Mouse (Mus musculus) liver, embryonic 14.5 days (tissue): ENCODE data around the gene Dntt. TPM values are rescaled to one million over a fixed set of nuclear protein-coding genes. Genes with fewer than 3 reads are reported as not detected.

Experiments
- ATAC-seq: fragments of 200-750 bp; cut with Nextera tagmentation; 2 replicates; pipeline ENCODE4 v1.8.0; 2017; ENCODE audit warnings: moderate number of reproducible peaks, mild to moderate bottlenecking, moderate library complexity; ENCODE audit not compliant: insufficient read depth
- DNase-seq, 3 experiments: peaks; one replicate each; pipeline ENCODE4 v3.0.0-alpha.2; 2012 to 2013; ENCODE audit warnings: low read depth in 3 of 3, low spot score in 3 of 3
- H3K27ac ChIP-seq: fragments of 300-500 bp; sonication (generic); 2 replicates; pipeline ENCODE4 v1.5.1; 2014; ENCODE audit warnings: moderate library complexity, mild to moderate bottlenecking, control low read depth, inconsistent platforms
- H3K27me3 ChIP-seq: fragments of 300-500 bp; sonication (generic); 2 replicates; pipeline ENCODE4 v1.6.1; 2014; ENCODE audit warnings: mild to moderate bottlenecking, low read length, moderate library complexity; ENCODE audit not compliant: control insufficient read depth, insufficient read depth
- H3K36me3 ChIP-seq: fragments of 300-500 bp; sonication (generic); replicated peaks from 2 replicates; pipeline ENCODE4 v1.6.1; 2014; ENCODE audit warnings: low read depth; ENCODE audit not compliant: control insufficient read depth, insufficient read depth
- H3K4me1 ChIP-seq, 2 experiments: fragments of 200-500 bp in 1 of 2; fragments of 300-500 bp in 1 of 2; sonication (generic) in 1 of 2; replicated peaks; 2 replicates each; pipeline ENCODE4 v1.6.1; 2012 to 2014; ENCODE audit warnings: antibody characterized with exemption in 1 of 2, inconsistent platforms in 1 of 2, low read length in 1 of 2; ENCODE audit not compliant: control insufficient read depth in 2 of 2, insufficient read depth in 2 of 2
- H3K4me2 ChIP-seq: fragments of 300-500 bp; sonication (generic); 2 replicates; pipeline ENCODE4 v1.6.1; 2014; ENCODE audit warnings: low read depth, mild to moderate bottlenecking, control low read depth, moderate library complexity
- H3K4me3 ChIP-seq, 2 experiments: fragments of 200-500 bp in 1 of 2; fragments of 300-500 bp in 1 of 2; sonication (generic) in 1 of 2; 2 replicates each; pipeline ENCODE4 v1.5.1; 2012 to 2014; ENCODE audit warnings: low read depth in 2 of 2, low read length in 2 of 2, mild to moderate bottlenecking in 2 of 2, control low read depth in 1 of 2, inconsistent platforms in 1 of 2, moderate library complexity in 1 of 2; ENCODE audit not compliant: insufficient read depth in 1 of 2
- H3K9ac ChIP-seq: fragments of 300-500 bp; sonication (generic); replicated peaks from 2 replicates; pipeline ENCODE4 v1.6.1; 2014; ENCODE audit warnings: mild to moderate bottlenecking, control low read depth, moderate library complexity
- H3K9me3 ChIP-seq: fragments of 300-500 bp; sonication (generic); 2 replicates; pipeline ENCODE4 v1.6.1; 2016; ENCODE audit warnings: low read length, mixed read lengths; ENCODE audit not compliant: control insufficient read depth
- CTCF ChIP-seq: IDR thresholded peaks from 2 replicates; pipeline ENCODE4 v1.5.1; 2016; ENCODE audit warnings: antibody characterized with exemption, low read depth, control low read depth
- EP300 ChIP-seq: IDR thresholded peaks from 2 replicates; pipeline ENCODE4 v1.6.1; 2016; ENCODE audit warnings: antibody characterized with exemption, low read depth
- WGBS: fragments of 180-500 bp; shearing (Covaris S2); extraction: QIAGEN DNeasy Blood & Tissue Kit; methylation state at CpG from one replicate; pipeline ENCODE4 v1.1.7; 2014; ENCODE audit not compliant: insufficient replicate concordance; 5-methylcytosine and 5-hydroxymethylcytosine counted together
- polyA plus RNA-seq, 2 experiments: library from polyadenylated mRNA; depleted of rRNA in 1 of 2; stranded (reverse) in 1 of 2; unstranded in 1 of 2; fragments of >200 nt; fragmentation: Nextera tagmentation in 1 of 2; extraction: Ambion mirVana in 1 of 2; gene quantifications; 2 replicates each; pipeline versions ENCODE4 v1.2.1 to v1.2.3; 2012 to 2014

Dntt gene
- 0.03 TPM in 1 of 2 replicates, not detected in the other for polyA plus RNA-seq (2012; rRNA removed)
- polyA plus RNA-seq (2014; fragmentation: Nextera tagmentation; extraction: Ambion mirVana), result 0.09 TPM in 1 of 2 replicates, not detected in the other

DNA sequence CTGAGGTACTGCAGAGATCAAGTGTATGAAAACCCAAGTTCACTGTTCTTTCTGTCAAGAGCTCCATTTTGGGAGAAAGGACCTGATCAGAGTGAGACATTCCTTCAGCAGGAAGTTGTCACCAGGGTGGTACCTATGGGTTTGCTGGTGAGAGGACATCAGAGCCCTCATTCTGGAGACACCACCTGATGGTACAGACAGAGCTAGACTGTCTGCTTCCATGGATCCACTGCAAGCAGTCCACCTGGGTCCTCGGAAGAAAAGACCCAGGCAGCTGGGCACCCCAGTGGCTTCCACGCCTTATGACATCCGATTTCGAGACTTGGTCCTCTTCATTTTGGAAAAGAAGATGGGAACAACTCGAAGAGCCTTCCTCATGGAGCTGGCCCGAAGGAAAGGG lies at the start of gene Dntt:
TSS of gene Dntt (plus strand) at position 57 of the 400 bp plus-strand sequence.
- Histone ChIP-seq H3K9ac (no peak within 1 kb of the TSS), H3K4me2 (no peak within 1 kb of the TSS), H3K4me1 (no peaks in the 10 kb centered on the region), H3K27ac (no peak within 1 kb of the TSS), H3K27me3 (peaks cover 2% of the 10 kb centered on the region; the same call in 1 of the 2 replicates), H3K4me3 (no peak within 1 kb of the TSS), H3K36me3 (no peaks in the 10 kb centered on the region), H3K9me3 (no peaks in the 10 kb centered on the region)
- WGBS, result 60% methylated on average over 6 of the region's 6 CpGs
- no peak for ATAC-seq
- DNase-seq, result no peak
- TF ChIP-seq CTCF (no peak), EP300 (no peak)

DNA sequence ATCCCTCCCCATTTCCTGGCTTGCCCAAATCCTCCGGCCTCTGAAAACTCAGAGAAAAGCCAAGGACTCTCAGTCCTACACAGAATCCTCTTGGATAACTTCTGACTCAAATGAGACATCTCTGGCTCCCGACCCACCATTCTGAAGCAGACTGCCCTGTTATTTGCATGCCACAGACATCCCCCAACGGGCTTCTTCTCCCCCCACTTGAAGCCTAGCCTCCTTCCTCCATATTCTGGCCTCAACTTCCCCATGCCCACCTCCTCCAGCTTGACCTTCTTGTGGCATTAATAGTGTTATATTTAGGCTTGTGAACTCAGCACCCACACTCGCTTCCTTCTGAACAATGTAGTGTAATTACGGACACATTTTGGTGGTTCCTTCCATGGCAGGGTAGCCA lies 48.4 kb upstream of the Dntt start:
- ATAC-seq, result no peak
- TF ChIP-seq EP300 (no peak), CTCF (no peak)
- H3K9me3 ChIP-seq, result no peaks in the 10 kb centered on the region

DNA sequence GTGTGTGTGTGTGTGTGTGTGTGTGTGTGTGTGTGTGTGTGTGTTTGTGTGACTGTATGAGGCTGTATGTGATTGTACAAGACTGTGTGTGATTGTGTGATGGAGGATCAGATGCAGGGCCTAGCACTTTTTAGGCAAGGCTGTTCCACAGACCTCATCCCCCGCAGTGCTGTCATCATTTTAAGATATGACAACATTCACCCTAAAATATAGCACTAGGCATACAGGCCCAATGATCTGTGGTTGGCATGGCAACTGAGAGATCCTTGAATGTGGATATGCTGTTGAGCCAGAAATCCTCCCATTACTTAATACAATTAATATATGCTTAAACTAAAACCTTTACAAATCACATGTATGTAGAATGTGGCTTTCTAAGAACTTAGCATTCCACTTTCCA lies 44.5 kb upstream of the Dntt start:
- 79% methylated on average over 1 of the region's 1 CpGs for WGBS

More for the DNA sequence above, 48.4 kb upstream of the Dntt start:
- H3K4me2 ChIP-seq, result no peak overlapping the region
- 49% methylated on average over 5 of the region's 5 CpGs for WGBS
- no peak overlapping the region for H3K4me3 ChIP-seq
- peaks cover 17 to 20% of the 10 kb centered on the region in 2 experiments for H3K4me1 ChIP-seq
- DNase-seq, result no peak
- no peak overlapping the region for H3K27ac ChIP-seq
- H3K27me3 ChIP-seq, result no peaks in the 10 kb centered on the region
- no peak overlapping the region for H3K9ac ChIP-seq
- H3K36me3 ChIP-seq, result no peaks in the 10 kb centered on the region

DNA sequence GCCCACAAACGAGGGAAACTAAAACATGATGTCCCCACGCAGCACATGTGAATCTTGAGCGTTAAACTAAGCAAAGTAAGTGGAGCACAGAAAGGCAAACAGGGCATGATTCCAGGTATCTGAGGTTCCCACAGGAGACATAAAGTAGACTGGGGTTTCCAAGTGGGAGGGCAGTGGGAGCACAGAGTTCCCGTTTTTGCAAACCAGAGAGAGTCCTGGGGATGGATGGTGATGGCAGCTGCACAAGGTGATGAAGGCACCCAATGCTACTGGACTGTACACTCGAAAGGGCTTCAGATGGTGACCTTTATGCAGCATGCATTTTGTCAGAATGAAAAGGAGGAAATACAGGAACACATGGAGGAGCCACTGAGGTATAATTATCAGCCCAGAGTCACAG lies 40.2 kb upstream of the Dntt start:
- H3K9ac ChIP-seq, result no peak overlapping the region
- DNase-seq (no peak), ATAC-seq (no peak)
- H3K27ac ChIP-seq, result no peak overlapping the region
- 59% methylated on average over 5 of the region's 5 CpGs for WGBS
- 0 out of 4 replicates have a peak, but pooled peaks cover 0 to 2% of the 10 kb centered on the region in 2 experiments for H3K4me1 ChIP-seq
- no peaks in the 10 kb centered on the region for H3K36me3 ChIP-seq
- TF ChIP-seq CTCF, result no peak
- TF ChIP-seq EP300, result no peak
- no peak overlapping the region for H3K4me2 ChIP-seq
- H3K9me3 ChIP-seq, result no peaks in the 10 kb centered on the region
- H3K4me3 ChIP-seq, result no peak overlapping the region
- H3K27me3 ChIP-seq, result no peaks in the 10 kb centered on the region; the same call in 1 of the 2 replicates

More for the DNA sequence above, 44.5 kb upstream of the Dntt start:
- Histone ChIP-seq H3K4me2 (no peak overlapping the region), H3K27me3 (no peaks in the 10 kb centered on the region), H3K9ac (no peak overlapping the region), H3K36me3 (no peaks in the 10 kb centered on the region), H3K27ac (no peak overlapping the region), H3K4me1 (no peaks in the 10 kb centered on the region), H3K9me3 (no peaks in the 10 kb centered on the region), H3K4me3 (no peak overlapping the region)
- TF ChIP-seq EP300, result no peak
- no peak for TF ChIP-seq CTCF
- ATAC-seq (no peak), DNase-seq (no peak)

DNA sequence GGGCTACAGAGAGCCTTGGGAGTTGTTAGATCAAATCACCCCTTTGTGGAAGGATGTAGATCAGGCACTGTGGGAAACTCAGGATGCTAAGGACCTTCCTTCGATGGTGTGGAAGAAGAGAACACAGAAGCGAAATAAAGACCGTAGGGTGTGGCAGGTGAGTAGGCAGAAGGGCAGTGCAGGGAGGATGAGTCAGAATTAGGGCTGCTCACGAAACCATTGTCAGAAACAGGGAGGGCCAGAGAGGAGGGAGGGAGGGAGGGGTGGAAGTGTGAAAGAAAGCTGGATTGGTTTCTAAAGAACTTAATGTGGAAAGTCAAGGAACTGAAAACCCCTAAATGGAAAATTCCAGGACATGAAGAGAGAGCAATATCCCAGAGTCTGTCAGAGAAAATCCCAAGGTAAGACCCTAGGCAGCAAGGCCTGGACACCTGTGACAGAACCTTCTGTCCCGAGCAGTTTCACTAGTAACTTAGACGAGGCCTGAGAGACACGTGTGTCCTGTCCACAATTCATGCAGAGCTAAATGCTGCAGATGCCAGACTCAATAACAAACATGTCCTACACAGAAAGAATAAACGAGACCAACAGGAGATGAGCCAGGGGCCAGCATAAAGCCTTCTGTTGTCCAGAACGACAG lies 39.0 kb upstream of the Dntt start:
- Histone ChIP-seq H3K36me3 (no peaks in the 10 kb centered on the region), H3K4me3 (no peak overlapping the region), H3K9me3 (no peaks in the 10 kb centered on the region), H3K9ac (no peak overlapping the region), H3K27me3 (no peaks in the 10 kb centered on the region; the same call in 1 of the 2 replicates), H3K27ac (no peak overlapping the region), H3K4me2 (no peak overlapping the region), H3K4me1 (peaks cover 0 to 4% of the 10 kb centered on the region in 2 experiments; a peak in 1 of 4 replicates)
- DNase-seq (no peak), ATAC-seq (no peak)
- WGBS, result 55% methylated on average over 9 of the region's 9 CpGs
- TF ChIP-seq CTCF (no peak), EP300 (no peak)
